Mouse (Mus musculus) ES-E14 (cell line): ENCODE measurements around the gene Jade2.

ENCODE experiments used
- CHD2 ChIP-seq: IDR thresholded peaks from 2 replicates; pipeline ENCODE4 v1.6.1; 2014; ENCODE audit warnings: mild to moderate bottlenecking, low read depth, low read length, inconsistent platforms
- ZNF384 ChIP-seq: IDR thresholded peaks from 2 replicates; pipeline ENCODE4 v1.6.1; 2012; ENCODE audit warnings: low read depth, low read length, inconsistent platforms

DNA sequence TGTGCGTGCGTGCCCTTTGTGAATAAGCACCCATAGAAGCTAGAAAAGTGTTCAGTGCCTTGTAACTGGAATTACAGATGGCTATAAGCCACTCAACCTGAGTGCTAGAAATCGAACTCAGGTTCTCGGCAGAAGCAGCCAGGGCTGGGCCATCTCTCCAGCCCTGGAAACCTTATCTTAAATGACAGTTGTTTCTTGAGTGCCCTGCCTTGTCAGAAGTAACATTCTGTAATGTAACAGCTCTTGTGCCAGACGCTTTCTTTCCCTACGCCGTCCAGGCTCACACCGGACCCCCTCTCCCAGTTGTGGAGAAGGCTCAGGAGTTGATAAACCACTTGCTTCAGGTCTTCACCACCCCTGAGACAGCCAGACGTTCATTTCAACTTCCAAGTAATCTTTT is 16.8 kb downstream of the Jade2 start:
- TF ChIP-seq CHD2 = no peak
- TF ChIP-seq ZNF384 = no peak
